Mouse (Mus musculus) c-Kit-negative CD71-positive TER-119-positive erythroid progenitor cells, embryonic 14.5 days (primary cell): ENCODE data around the gene Msh6.
A peak's percentile ranks its signal among the peaks of the same experiment; 100 is the strongest.
"Not testable (repeated sequence)": the region's sequence is repeated elsewhere in the genome, so short reads cannot be mapped to it uniquely, and the experiment has no call there.

Source experiments
- DNase-seq: peaks from one replicate; pipeline ENCODE4 v3.0.0-alpha.2; 2013; ENCODE audit warnings: low read depth, low spot score

The Msh6 gene

GRCm38 (mm10) chr17:87974629-87975228, at the start of gene Msh6:
Msh6 (plus strand) TSS chr17:87975062.
- peak; percentile 91 for DNase-seq

- DNase-seq, result no peak
Observed at GRCm38 (mm10) chr17:87934326-87934725, 40.5 kb upstream of the Msh6 start.

DNA sequence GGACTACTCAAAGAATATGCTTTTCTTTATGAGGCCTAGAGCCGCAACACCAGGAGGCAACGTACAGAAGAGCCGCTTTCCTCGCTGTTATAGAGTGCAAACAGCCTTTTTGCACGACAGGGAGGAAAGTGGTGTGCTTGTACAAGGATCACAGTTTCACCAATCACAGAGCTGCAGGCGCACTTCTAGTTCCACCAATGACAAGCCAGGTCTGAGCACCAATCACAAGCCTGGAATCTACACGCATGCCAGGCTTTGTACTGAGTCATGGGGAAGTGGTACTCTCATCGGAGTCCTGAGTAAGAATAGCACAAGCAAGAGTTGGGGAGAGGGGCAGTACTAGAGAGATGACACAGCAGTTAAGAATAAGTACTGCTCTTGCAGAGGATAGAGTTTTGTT, 40.1 kb upstream of the Msh6 start:
- no peak for DNase-seq

GRCm38 (mm10) chr17:87936156-87936555, 38.7 kb upstream of the Msh6 start:
- DNase-seq, result no peak

DNA sequence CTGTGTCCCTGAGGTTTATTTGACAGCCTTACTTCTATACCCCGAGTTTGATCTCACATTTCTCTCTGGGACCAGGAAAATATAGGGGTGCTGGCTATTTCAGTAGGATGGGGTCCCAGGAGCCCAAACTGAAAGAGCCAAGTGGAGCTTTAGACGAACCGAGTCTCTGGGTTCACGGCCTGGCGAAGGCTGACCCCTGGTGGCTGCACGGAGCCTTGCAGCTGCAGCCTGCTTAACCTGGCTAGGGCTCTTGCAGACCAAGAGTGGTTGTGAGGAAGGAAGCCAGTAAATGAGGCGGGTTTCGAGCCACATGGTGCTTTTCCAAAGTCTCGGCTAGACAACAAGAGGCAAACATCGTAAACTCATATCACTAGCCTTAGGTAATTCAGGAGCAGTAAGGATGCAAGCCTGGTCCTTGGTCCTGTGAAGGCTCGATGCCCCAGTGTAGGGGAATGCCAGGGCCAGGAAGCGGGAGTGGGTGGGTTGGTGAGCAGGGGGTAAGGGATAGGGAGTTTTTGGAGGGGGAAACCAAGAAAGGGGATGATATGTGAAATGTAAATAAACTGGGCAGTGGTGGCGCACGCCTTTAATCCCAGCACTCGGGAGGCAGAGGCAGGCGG, 25.8 kb upstream of the Msh6 start:
- no peak for DNase-seq

- not testable (repeated sequence) for DNase-seq
Observed at GRCm38 (mm10) chr17:87954618-87955124, 20.2 kb upstream of the Msh6 start.

GRCm38 (mm10) chr17:87957096-87957840, 17.6 kb upstream of the Msh6 start:
- no peak for DNase-seq

DNA sequence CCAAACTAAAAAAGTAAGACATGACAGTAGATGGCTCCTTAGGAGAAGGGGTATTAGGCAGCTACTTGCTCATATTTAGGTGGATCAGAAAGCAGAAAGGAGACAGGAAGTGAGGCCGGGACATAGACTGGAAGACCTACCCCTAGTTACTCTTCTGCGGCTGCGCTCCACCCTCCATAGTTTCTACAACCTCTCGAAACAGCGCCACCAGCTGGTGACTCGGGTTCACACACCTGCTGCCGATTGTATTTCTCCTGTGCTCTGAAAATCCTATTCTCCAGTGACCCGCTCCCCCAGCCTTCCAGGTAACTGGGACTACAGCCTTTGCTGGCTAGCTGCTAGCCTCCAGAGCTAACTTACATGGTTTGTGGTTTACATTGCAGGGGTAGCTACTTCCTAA, 16.6 kb upstream of the Msh6 start:
- DNase-seq, result no peak

GRCm38 (mm10) chr17:87959406-87959805, 15.5 kb upstream of the Msh6 start:
- not testable (repeated sequence) for DNase-seq

GRCm38 (mm10) chr17:87959931-87960330, 14.9 kb upstream of the Msh6 start:
- not testable (repeated sequence) for DNase-seq

DNA sequence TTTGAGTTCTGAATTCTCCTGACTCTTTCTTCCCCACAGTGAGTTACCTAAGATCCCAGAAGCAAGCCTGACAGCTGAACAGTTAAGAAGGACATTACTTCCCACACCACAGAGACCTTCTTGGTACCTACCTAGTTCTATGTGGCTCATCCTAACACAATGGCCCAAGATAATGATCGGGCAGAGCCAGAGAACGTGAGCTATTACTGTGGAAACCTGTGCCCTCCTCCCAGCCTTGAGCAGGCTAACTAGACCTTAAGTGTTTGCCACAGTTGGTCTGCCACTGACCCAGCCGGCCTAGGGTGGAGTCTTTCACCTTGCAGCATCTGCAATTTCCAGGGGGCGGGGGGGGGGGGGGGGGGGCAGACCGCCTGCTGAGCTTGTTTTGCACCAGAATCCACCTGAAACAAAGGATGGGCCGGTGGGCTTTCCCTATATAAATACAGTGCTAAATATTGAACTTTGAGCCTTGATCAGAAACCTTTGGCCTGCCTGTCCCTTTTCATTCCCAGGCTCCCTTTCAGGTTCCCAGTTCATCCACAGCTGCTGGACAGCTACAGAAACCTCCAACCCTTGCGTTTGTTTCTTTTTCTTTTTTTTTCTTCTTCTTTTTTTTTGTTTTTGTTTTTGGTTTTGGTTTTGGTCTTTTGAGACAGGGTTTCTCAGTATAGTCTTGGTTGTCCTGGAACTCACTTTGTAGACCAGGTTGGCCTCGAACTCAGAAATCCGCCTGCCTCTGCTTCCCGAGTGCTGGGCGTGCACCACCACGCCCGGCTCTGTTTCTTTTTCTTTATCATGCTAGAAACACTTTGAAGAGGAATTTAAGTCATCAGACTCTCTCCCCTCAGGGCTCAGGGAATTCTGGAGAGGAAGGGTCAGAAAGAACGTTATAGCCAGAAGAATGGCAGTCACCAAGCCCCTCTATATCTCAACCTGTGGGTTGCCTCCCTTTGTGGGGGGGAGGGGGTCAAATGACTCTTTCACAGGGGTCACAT, 11.5 kb upstream of the Msh6 start:
- DNase-seq, result no peak

GRCm38 (mm10) chr17:87968483-87968926, 6.4 kb upstream of the Msh6 start:
- not testable (repeated sequence) for DNase-seq

GRCm38 (mm10) chr17:87971696-87972591, 2.9 kb upstream of the Msh6 start:
- not testable (repeated sequence) for DNase-seq

- no peak for DNase-seq
Observed at GRCm38 (mm10) chr17:87972856-87973255, 2.0 kb upstream of the Msh6 start.

DNA sequence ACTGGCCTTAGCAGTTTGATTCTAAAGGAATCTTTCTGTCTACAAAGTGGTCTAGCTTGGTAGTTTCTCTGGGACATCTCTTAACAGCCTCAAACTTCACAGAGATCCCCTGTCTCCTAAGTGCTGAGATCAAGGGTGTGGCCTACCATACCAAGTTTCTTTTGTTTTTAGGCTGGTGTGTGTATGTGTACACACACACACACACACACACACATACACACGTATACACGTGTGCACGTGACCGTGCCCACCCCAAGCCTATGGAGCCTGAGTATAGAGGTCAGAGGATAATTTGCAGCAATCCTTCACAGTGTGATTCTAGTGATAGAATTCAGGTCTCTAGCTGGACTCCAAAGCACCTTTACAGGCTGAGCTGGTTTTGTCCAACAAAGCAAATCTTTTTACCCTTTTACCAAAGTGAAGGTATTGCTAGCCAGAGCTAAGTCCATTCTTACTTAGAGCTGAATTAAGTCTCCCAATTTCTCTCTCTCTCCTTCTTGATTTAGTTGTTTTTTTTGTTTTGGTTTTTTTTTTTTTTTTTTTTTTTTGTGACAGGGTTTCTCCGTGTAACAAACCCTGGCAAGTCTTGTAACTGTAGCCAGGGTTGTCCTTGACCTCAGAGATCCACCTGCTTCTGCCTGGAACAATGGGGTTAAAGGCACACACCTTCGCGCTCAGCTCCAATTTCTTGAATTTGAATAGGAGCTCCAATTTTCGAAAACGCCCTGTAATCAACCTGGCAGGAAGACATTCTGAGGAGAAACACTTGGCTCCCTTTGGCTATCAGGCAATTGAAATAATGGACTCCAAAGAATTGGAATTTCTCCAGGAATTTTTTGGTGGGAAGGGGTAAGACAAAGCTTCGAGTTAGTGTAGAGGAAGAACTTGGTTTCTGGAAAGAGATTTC, 1.3 kb upstream of the Msh6 start:
- no peak for DNase-seq

GRCm38 (mm10) chr17:87975229-87975853, 479 bp downstream of the Msh6 start:
- DNase-seq, result peak; percentile 59

- peak; percentile 19 for DNase-seq
Observed at GRCm38 (mm10) chr17:87976154-87976806, 1.4 kb downstream of the Msh6 start.

GRCm38 (mm10) chr17:87976927-87977326, 2.1 kb downstream of the Msh6 start:
- DNase-seq, result peak; percentile 29
